Mouse (Mus musculus) spleen, postnatal 4 days (tissue): ENCODE data around the gene Dhx58.
A peak's percentile ranks its signal among the peaks of the same experiment; 100 is the strongest.

Source experiments
- DNase-seq, 2 experiments: peaks; one replicate each; pipeline ENCODE4 v3.0.0; 2022; ENCODE audit warnings: low spot score in 2 of 2

Gene Dhx58

GRCm38 (mm10) chr11:100703851-100704531 is at the start of gene Dhx58:
TSS of gene Dhx58 (minus strand) at chr11:100704271.
- DNase-seq: no peak

GRCm38 (mm10) chr11:100752294-100752693 is 48.2 kb upstream of the Dhx58 start:
- no peak for DNase-seq

- DNase-seq: no peak
Measured at GRCm38 (mm10) chr11:100750127-100750526, 46.1 kb upstream of the Dhx58 start.

GRCm38 (mm10) chr11:100749469-100749868 is 45.4 kb upstream of the Dhx58 start:
- no peak for DNase-seq

GRCm38 (mm10) chr11:100748620-100749019 is 44.5 kb upstream of the Dhx58 start:
- DNase-seq: no peak

- DNase-seq: no peak
Measured at GRCm38 (mm10) chr11:100747114-100747513, 43.0 kb upstream of the Dhx58 start.

- DNase-seq: no peak
Measured at GRCm38 (mm10) chr11:100746546-100746945, 42.5 kb upstream of the Dhx58 start.

GRCm38 (mm10) chr11:100745085-100745484 is 41.0 kb upstream of the Dhx58 start:
- peak; percentile 51 to 79 for DNase-seq

GRCm38 (mm10) chr11:100741348-100741747 is 37.3 kb upstream of the Dhx58 start:
- DNase-seq: no peak

GRCm38 (mm10) chr11:100738749-100739148 is 34.7 kb upstream of the Dhx58 start:
- DNase-seq: no peak

- DNase-seq: peak; percentile 98
Measured at GRCm38 (mm10) chr11:100738066-100738604, 34.1 kb upstream of the Dhx58 start, which contains the start of gene Rab5c. TSS of gene Rab5c (minus strand) at chr11:100738215.

GRCm38 (mm10) chr11:100737105-100737733 is 33.1 kb upstream of the Dhx58 start:
- peak in 1 of 2 experiments; percentile 46 for DNase-seq

GRCm38 (mm10) chr11:100736746-100737080 is 32.6 kb upstream of the Dhx58 start:
- no peak for DNase-seq

GRCm38 (mm10) chr11:100735954-100736745 is 32.1 kb upstream of the Dhx58 start:
- no peak for DNase-seq

GRCm38 (mm10) chr11:100735134-100735865 is 31.2 kb upstream of the Dhx58 start:
- DNase-seq: no peak

- DNase-seq: no peak
Measured at GRCm38 (mm10) chr11:100730477-100731205, 26.6 kb upstream of the Dhx58 start.

- DNase-seq: no peak
Measured at GRCm38 (mm10) chr11:100729976-100730375, 25.9 kb upstream of the Dhx58 start.

GRCm38 (mm10) chr11:100728601-100729000 is 24.5 kb upstream of the Dhx58 start:
- DNase-seq: no peak

- DNase-seq: no peak
Measured at GRCm38 (mm10) chr11:100727201-100727600, 23.1 kb upstream of the Dhx58 start.

- no peak for DNase-seq
Measured at GRCm38 (mm10) chr11:100724919-100725512, 20.9 kb upstream of the Dhx58 start.
